Mouse (Mus musculus) gastrocnemius, postnatal 36 days (tissue): ENCODE results near the gene Gm11937. TPM values are rescaled to one million over a fixed set of nuclear protein-coding genes. Genes with fewer than 3 reads are reported as not detected.
"Not testable (repeated sequence)": the region's sequence is repeated elsewhere in the genome, so short reads cannot be mapped to it uniquely, and the experiment has no call there.

ENCODE experiments used
- DNase-seq, 2 experiments: peaks; one replicate each; pipeline ENCODE4 v3.0.0; 2022
- intact Hi-C: fragments of 180-260 bp; cut with DNase I; formaldehyde crosslinking; loops from one replicate; pipeline ENCODE4 v1.15.1; 2025
- long read RNA-seq, 2 experiments: library from polyadenylated mRNA; stranded (forward); transcript quantifications; one replicate each; pipeline ENCODE4 v2.0.0; 2021
- total RNA-seq, 2 experiments: library from RNA; stranded (reverse); gene quantifications; 2 replicates each; pipeline ENCODE4 v1.2.3; 2021

Gm11937 gene
- not detected for total RNA-seq
- long read RNA-seq, experiment 1 = 0 reads
- long read RNA-seq, experiment 2 = 0 reads

- intact Hi-C loops = not testable (repeated sequence)
Measured at GRCm38 (mm10) chr11:99610089-99610488, at the start of gene Gm11937. Gene Gm11937 (minus strand): TSS chr11:99610189.

DNA sequence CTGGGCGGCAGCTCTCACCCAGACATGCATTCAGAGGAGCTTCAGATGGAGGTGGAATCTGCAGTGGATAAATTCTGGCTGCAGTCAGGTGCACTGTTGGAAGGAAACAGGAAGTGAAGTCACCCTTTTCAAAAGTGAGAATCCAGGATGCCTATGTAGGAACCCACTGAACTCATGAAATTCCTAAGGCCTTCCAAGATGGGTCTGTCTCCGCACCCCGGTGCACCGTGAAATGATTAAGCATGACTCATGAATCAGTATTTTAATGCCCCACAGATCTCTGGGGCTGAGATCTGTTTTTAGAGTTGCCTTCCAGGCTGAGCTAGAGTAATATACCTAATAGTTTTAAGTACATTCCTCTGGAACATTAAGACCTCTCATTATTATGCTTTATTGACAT lies 49.3 kb upstream of the Gm11937 start:
- intact Hi-C loops = no loop called here
- DNase-seq = no peak

More at GRCm38 (mm10) chr11:99610089-99610488, at the start of gene Gm11937:
- not testable (repeated sequence) for DNase-seq

DNA sequence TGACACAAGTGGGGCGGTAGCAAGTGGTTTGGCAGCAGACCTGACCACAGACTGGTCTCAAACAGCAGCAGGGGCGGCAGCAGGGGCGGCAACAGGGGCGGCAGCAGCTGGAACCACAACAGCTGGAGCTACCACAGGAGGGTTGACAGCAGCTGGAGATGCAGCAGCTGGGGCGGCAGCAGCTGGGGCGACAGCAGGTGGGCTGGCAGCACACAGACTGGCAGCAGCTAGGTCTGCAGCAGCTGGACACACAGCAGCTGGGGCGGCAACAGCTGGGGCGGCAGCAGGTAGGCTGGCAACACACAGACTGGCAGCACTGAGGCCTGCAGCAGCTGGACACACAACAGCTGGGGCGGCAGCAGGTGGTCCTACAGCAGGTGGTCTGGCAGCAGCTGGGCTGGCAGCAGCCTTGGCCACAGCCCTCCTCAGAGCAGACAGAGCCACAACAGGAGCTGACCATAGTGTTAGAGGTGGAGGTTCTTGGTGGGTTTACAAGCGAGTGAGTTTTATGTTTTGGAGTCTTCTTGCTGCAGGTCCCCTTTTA lies 48.5 kb upstream of the Gm11937 start, which contains the start of gene Gm11563:
Gene Gm11563 (minus strand): TSS at position 494 of the 544 bp plus-strand sequence.
- DNase-seq, intact Hi-C loops: not testable (repeated sequence)

- intact Hi-C loops = no loop called here
- DNase-seq = no peak
Measured at GRCm38 (mm10) chr11:99657051-99657450, 47.1 kb upstream of the Gm11937 start.

DNA sequence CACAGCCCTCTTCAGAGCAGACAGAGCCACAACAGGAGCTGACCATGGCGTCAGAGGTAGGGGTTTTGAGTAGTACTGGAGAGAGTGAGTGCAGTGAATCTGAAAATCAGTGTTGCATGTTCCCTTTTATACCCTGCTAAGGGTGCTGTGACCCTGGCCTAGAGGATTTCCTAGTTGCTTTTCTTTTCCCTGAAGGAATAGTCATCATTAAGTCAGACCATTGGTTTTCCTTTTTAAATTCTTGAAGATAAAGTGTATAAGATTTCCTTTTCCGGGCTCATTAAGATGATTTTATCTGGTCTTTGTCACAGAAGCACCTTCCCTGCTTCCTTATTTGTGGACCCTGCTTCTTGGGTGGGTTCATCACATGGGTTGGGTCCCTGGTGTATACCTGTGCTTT lies 40.1 kb upstream of the Gm11937 start, which contains the start of gene Gm11555:
Gene Gm11555 (minus strand): TSS at position 101 of the 400 bp plus-strand sequence.
- intact Hi-C loops = no loop called here
- DNase-seq = no peak

GRCm38 (mm10) chr11:99646444-99646843 lies 36.5 kb upstream of the Gm11937 start:
- DNase-seq = no peak
- intact Hi-C loops = no loop called here

DNA sequence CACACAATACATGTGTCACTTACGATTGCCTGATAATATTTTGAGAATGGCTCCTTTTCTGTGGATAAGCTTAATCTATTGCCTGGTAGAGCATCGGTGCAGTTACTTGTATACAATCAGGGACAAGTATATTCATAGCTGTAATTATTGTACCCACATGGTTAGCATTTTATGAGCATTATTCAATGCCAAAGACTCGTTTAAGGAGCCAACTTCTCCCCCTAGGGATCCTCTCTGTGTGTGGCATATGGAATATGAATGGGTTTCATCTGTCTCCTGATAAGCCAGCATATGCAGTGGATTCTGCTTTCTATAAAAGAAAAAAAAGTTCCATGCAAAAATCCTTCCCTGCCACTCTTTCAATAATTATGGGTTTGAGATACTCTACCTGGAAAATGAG lies 34.4 kb upstream of the Gm11937 start:
- DNase-seq = no peak
- intact Hi-C loops = no loop called here

DNA sequence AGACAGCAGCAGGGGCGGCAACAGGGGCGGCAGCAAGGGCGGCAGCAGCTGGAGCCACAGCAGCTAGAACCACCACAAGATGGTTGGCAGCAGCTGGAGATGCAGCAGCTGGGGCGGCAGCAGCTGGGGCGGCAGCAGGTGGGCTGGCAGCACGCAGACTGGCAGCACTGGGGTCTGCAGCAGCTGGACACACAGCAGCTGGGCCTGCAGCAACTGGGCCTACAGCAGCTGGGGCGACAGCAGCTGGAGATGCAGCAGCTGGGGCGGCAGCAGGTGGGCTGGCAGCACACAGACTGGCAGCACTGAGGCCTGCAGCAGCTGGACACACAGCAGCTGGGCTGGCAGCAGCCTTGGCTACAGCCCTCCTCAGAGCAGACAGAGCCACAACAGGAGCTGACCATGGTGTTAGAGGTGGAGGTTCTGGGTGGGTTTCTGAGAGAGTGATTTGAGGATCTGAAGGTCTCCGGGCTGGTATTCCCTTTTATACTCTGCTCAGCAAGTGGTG lies 33.7 kb upstream of the Gm11937 start, which contains the start of gene Krtap4-7:
Gene Krtap4-7 (minus strand): TSS at position 455 of the 505 bp plus-strand sequence.
- DNase-seq, intact Hi-C loops: not testable (repeated sequence)

- intact Hi-C loops = no loop called here
- no peak for DNase-seq
Measured at GRCm38 (mm10) chr11:99640926-99641325, 30.9 kb upstream of the Gm11937 start.

DNA sequence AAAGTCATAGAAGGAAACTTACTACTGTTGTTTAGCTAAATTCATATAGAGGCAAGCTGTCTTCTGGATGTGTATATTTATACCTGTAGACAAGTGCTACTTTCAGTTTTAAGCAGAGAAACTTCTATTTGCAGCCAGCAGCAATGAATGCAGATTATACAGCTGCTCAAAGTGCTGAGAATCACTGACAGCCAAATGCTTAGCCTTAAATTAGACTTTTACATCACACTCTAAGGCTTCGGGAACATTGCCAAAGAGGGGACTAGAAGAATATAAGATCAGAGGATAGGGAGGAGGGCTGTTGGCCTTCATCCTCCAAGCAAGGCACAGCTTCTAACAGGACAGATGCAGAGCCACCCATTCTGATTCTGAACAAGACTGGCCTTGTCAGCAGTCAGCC lies 27.1 kb upstream of the Gm11937 start:
- intact Hi-C loops = no loop called here
- DNase-seq = no peak

GRCm38 (mm10) chr11:99634653-99635134 lies 24.7 kb upstream of the Gm11937 start, which contains the start of gene Krtap4-2:
Gene Krtap4-2 (minus strand): TSS chr11:99635084.
- intact Hi-C loops = no loop called here
- no peak for DNase-seq

- no peak for DNase-seq
- intact Hi-C loops = no loop called here
Measured at GRCm38 (mm10) chr11:99633293-99633692, 23.3 kb upstream of the Gm11937 start.

DNA sequence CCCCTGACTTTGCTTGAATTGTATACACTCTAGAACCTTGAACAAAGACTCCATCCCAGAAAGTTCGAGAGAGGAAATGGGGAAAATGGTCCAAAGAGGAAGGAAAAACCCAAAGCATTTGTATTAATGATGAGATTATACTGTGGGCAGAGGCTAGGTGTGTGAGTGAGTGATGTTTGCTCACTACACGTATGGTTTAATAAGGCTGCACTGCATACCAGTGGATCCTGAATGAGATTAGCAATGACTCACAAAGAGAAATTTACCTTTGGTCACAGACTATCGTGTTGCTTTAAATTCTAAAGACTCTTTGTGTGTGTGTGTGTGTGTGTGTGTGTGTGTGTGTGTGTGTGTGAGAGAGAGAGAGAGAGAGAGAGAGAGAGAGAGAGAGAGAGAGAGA lies 20.9 kb upstream of the Gm11937 start:
- intact Hi-C loops = no loop called here
- DNase-seq = no peak

- intact Hi-C loops = no loop called here
- DNase-seq = no peak
Measured at GRCm38 (mm10) chr11:99628138-99628537, 18.1 kb upstream of the Gm11937 start, which contains the start of gene Krtap4-1. Gene Krtap4-1 (minus strand): TSS chr11:99628238.

GRCm38 (mm10) chr11:99620335-99620734 lies 10.3 kb upstream of the Gm11937 start, which contains the start of gene Gm11562:
Gene Gm11562 (minus strand): TSS chr11:99620435.
- intact Hi-C loops = no loop called here
- no peak for DNase-seq

DNA sequence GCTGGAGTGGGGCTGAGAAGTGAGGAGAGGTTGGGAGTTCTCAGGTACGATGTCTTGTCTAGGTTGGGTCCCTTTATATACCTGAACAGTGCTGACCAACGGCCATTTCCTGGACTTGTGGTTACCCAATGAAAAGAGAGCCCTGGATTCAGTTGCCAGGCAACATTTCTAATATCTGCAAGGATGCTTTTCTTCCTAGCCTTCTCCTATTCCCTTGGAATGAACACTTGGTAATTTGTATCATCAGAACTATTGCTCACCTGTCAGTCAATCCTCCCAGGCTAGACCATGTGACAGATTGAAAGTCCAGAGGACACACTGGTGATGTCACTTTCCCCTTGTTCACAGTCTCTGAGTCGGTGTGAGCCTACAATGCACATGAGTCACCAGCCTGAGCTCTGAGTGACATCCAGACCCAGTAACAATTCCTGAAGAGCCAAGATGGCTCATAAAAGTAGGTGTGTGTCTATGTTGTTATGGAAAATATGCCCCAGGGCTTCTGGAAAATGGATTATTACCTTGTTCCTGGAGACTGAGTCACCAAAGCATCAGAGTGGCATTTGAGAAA lies 4.9 kb upstream of the Gm11937 start, which contains the start of gene Krtap2-4:
Gene Krtap2-4 (minus strand): TSS at position 51 of the 568 bp plus-strand sequence.
- DNase-seq = no peak
- intact Hi-C loops = no loop called here

GRCm38 (mm10) chr11:99609126-99609525 lies 863 bp downstream of the Gm11937 start:
- DNase-seq = no peak
- intact Hi-C loops = no loop called here

- DNase-seq, intact Hi-C loops: not testable (repeated sequence)
Measured at GRCm38 (mm10) chr11:99603208-99603607, 6.8 kb downstream of the Gm11937 start, which contains the start of gene Gm11938. Gene Gm11938 (minus strand): TSS chr11:99603308.

DNA sequence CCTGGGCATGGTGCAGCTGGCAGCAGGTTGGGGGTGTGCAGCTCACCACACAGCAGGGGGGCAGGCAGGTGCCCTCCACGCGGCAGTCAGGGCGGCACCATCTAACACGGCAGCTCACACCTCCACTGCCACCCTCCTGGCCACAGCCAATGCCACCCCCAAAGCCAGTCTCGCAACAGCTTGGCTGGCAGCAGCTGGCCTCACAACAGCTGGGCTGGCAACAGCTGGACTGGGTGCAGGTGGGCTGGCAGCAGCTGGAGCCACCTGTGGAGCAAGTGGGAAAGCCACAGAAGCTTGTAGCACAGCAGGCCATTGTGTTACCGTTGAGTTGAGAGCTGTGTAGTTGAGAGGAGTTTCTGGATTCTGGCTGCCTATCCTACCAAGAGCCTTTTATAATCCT lies 12.2 kb downstream of the Gm11937 start, which contains the start of gene Krtap9-3:
Gene Krtap9-3 (minus strand): TSS at position 364 of the 400 bp plus-strand sequence.
- DNase-seq, intact Hi-C loops: not testable (repeated sequence)

GRCm38 (mm10) chr11:99590981-99591380 lies 19.0 kb downstream of the Gm11937 start, which contains the start of gene Krtap1-3:
Gene Krtap1-3 (minus strand): TSS chr11:99591339.
- intact Hi-C loops = no loop called here
- no peak for DNase-seq

- intact Hi-C loops = no loop called here
Measured at GRCm38 (mm10) chr11:99585096-99585495, 24.9 kb downstream of the Gm11937 start.

More at GRCm38 (mm10) chr11:99585096-99585495, 24.9 kb downstream of the Gm11937 start:
- no peak for DNase-seq
